Mouse (Mus musculus): Measurements from ENCODE around the gene Bex1. TPM values are rescaled to one million over a fixed set of nuclear protein-coding genes. Genes with fewer than 3 reads are reported as not detected.
"Not testable (repeated sequence)": the region's sequence is repeated elsewhere in the genome, so short reads cannot be mapped to it uniquely, and the experiment has no call there.

Gene Bex1
- polyA plus RNA-seq (2014; fragmentation: Nextera tagmentation; extraction: Ambion mirVana), result 220 and 263 TPM in 2 replicates

GRCm38 (mm10) chrX:136214729-136215677 is at the start of gene Bex1, which contains the start of gene Tceal7:
Bex1 (minus strand) TSS chrX:136215513.
Tceal7 (plus strand) TSS chrX:136214779.
- H3K4me3 ChIP-seq (ENCODE audit: low read depth, low read length), result peak within 1 kb of the TSS; percentile 29
- H3K4me1 ChIP-seq (ENCODE audit: control insufficient read depth, insufficient read depth, low read length); H3K36me3 ChIP-seq (ENCODE audit: control insufficient read depth, insufficient read depth, low read length); H3K27me3 ChIP-seq (ENCODE audit: control insufficient read depth, insufficient read depth, low read length); H3K9me3 ChIP-seq (ENCODE audit: control insufficient read depth, low read length); H3K27ac ChIP-seq (ENCODE audit: low read depth, low read length): not testable (repeated sequence)
- H3K4me2 ChIP-seq (ENCODE audit: low read depth, low read length), result peak within 1 kb of the TSS; percentile 43
- H3K9ac ChIP-seq (replicated peaks; ENCODE audit: low read depth, low read length), result 0 out of 2 replicates have a peak within 1 kb of the TSS, but pooled peaks have one; percentile 28
- peak; percentile 96 for ATAC-seq (ENCODE audit: low read depth)
- WGBS, result 22% methylated on average over 6 of the region's 67 CpGs

- Histone ChIP-seq H3K27me3 (ENCODE audit: control insufficient read depth, insufficient read depth, low read length) (no peaks in the 10 kb centered on the region), H3K4me1 (ENCODE audit: control insufficient read depth, insufficient read depth, low read length) (no peaks in the 10 kb centered on the region), H3K4me3 (ENCODE audit: low read depth, low read length) (no peak overlapping the region), H3K27ac (ENCODE audit: low read depth, low read length) (no peak overlapping the region), H3K9me3 (ENCODE audit: control insufficient read depth, low read length) (no peaks in the 10 kb centered on the region), H3K4me2 (ENCODE audit: low read depth, low read length) (no peak overlapping the region), H3K36me3 (ENCODE audit: control insufficient read depth, insufficient read depth, low read length) (no peaks in the 10 kb centered on the region), H3K9ac (replicated peaks; ENCODE audit: low read depth, low read length) (no peak overlapping the region)
- 59% methylated on average over 6 of the region's 6 CpGs for WGBS
- no peak for ATAC-seq (ENCODE audit: low read depth)
Observed at GRCm38 (mm10) chrX:136252023-136252729, 36.9 kb upstream of the Bex1 start.

GRCm38 (mm10) chrX:136249671-136250070 is 34.4 kb upstream of the Bex1 start:
- no peak overlapping the region for H3K27ac ChIP-seq (ENCODE audit: low read depth, low read length)
- no peak overlapping the region for H3K9ac ChIP-seq (replicated peaks; ENCODE audit: low read depth, low read length)
- H3K27me3 ChIP-seq (ENCODE audit: control insufficient read depth, insufficient read depth, low read length), result no peaks in the 10 kb centered on the region
- H3K9me3 ChIP-seq (ENCODE audit: control insufficient read depth, low read length), result no peaks in the 10 kb centered on the region
- no peaks in the 10 kb centered on the region for H3K4me1 ChIP-seq (ENCODE audit: control insufficient read depth, insufficient read depth, low read length)
- 73% methylated on average over 7 of the region's 7 CpGs for whole genome bisulfite sequencing
- no peak overlapping the region for H3K4me2 ChIP-seq (ENCODE audit: low read depth, low read length)
- H3K36me3 ChIP-seq (ENCODE audit: control insufficient read depth, insufficient read depth, low read length), result no peaks in the 10 kb centered on the region
- H3K4me3 ChIP-seq (ENCODE audit: low read depth, low read length), result no peak overlapping the region
- ATAC-seq (ENCODE audit: low read depth), result no peak

GRCm38 (mm10) chrX:136248811-136249210 is 33.5 kb upstream of the Bex1 start:
- no peak for ATAC-seq (ENCODE audit: low read depth)
- H3K4me3 ChIP-seq (ENCODE audit: low read depth, low read length), result no peak overlapping the region
- H3K9ac ChIP-seq (replicated peaks; ENCODE audit: low read depth, low read length), result no peak overlapping the region
- H3K9me3 ChIP-seq (ENCODE audit: control insufficient read depth, low read length), result no peaks in the 10 kb centered on the region
- no peaks in the 10 kb centered on the region for H3K4me1 ChIP-seq (ENCODE audit: control insufficient read depth, insufficient read depth, low read length)
- no peak overlapping the region for H3K27ac ChIP-seq (ENCODE audit: low read depth, low read length)
- H3K36me3 ChIP-seq (ENCODE audit: control insufficient read depth, insufficient read depth, low read length), result no peaks in the 10 kb centered on the region
- no peak overlapping the region for H3K4me2 ChIP-seq (ENCODE audit: low read depth, low read length)
- WGBS, result 68% methylated on average over 6 of the region's 6 CpGs
- H3K27me3 ChIP-seq (ENCODE audit: control insufficient read depth, insufficient read depth, low read length), result no peaks in the 10 kb centered on the region

GRCm38 (mm10) chrX:136245521-136246071 is 30.3 kb upstream of the Bex1 start:
- H3K9ac ChIP-seq (replicated peaks; ENCODE audit: low read depth, low read length), result peak overlapping the region; percentile 62
- H3K4me3 ChIP-seq (ENCODE audit: low read depth, low read length), result peak overlapping the region; percentile 52
- no peaks in the 10 kb centered on the region for H3K27me3 ChIP-seq (ENCODE audit: control insufficient read depth, insufficient read depth, low read length)
- ATAC-seq (ENCODE audit: low read depth), result peak; percentile 80
- H3K4me2 ChIP-seq (ENCODE audit: low read depth, low read length), result peak overlapping the region; percentile 44
- H3K27ac ChIP-seq (ENCODE audit: low read depth, low read length), result peak overlapping the region; percentile 75
- H3K4me1 ChIP-seq (ENCODE audit: control insufficient read depth, insufficient read depth, low read length), result no peaks in the 10 kb centered on the region
- 12% methylated on average over 15 of the region's 15 CpGs for WGBS
- no peaks in the 10 kb centered on the region for H3K36me3 ChIP-seq (ENCODE audit: control insufficient read depth, insufficient read depth, low read length)
- no peaks in the 10 kb centered on the region for H3K9me3 ChIP-seq (ENCODE audit: control insufficient read depth, low read length)

GRCm38 (mm10) chrX:136244574-136245229 is 29.4 kb upstream of the Bex1 start, which contains the start of gene Tceal9:
Tceal9 (plus strand) TSS chrX:136245079.
- Histone ChIP-seq H3K4me3 (ENCODE audit: low read depth, low read length) (peak within 1 kb of the TSS; percentile 52), H3K27ac (ENCODE audit: low read depth, low read length) (peak within 1 kb of the TSS; percentile 75), H3K4me2 (ENCODE audit: low read depth, low read length) (peak within 1 kb of the TSS; percentile 44), H3K36me3 (ENCODE audit: control insufficient read depth, insufficient read depth, low read length) (no peaks in the 10 kb centered on the region), H3K27me3 (ENCODE audit: control insufficient read depth, insufficient read depth, low read length) (no peaks in the 10 kb centered on the region), H3K9ac (replicated peaks; ENCODE audit: low read depth, low read length) (peak within 1 kb of the TSS; percentile 62), H3K9me3 (ENCODE audit: control insufficient read depth, low read length) (no peaks in the 10 kb centered on the region), H3K4me1 (ENCODE audit: control insufficient read depth, insufficient read depth, low read length) (no peaks in the 10 kb centered on the region)
- ATAC-seq (ENCODE audit: low read depth), result peak; percentile 95
- WGBS, result 21% methylated on average over 20 of the region's 20 CpGs

GRCm38 (mm10) chrX:136243181-136243580 is 27.9 kb upstream of the Bex1 start:
- ATAC-seq (ENCODE audit: low read depth), result no peak
- Histone ChIP-seq H3K36me3 (ENCODE audit: control insufficient read depth, insufficient read depth, low read length) (no peaks in the 10 kb centered on the region), H3K9me3 (ENCODE audit: control insufficient read depth, low read length) (no peaks in the 10 kb centered on the region), H3K4me2 (ENCODE audit: low read depth, low read length) (no peak overlapping the region), H3K4me3 (ENCODE audit: low read depth, low read length) (no peak overlapping the region), H3K27me3 (ENCODE audit: control insufficient read depth, insufficient read depth, low read length) (no peaks in the 10 kb centered on the region), H3K4me1 (ENCODE audit: control insufficient read depth, insufficient read depth, low read length) (no peaks in the 10 kb centered on the region), H3K9ac (replicated peaks; ENCODE audit: low read depth, low read length) (no peak overlapping the region), H3K27ac (ENCODE audit: low read depth, low read length) (no peak overlapping the region)
- WGBS, result 78% methylated on average over 2 of the region's 2 CpGs

- no peaks in the 10 kb centered on the region for H3K36me3 ChIP-seq (ENCODE audit: control insufficient read depth, insufficient read depth, low read length)
- H3K4me3 ChIP-seq (ENCODE audit: low read depth, low read length), result no peak overlapping the region
- H3K9ac ChIP-seq (replicated peaks; ENCODE audit: low read depth, low read length), result no peak overlapping the region
- 50% methylated on average over 3 of the region's 3 CpGs for WGBS
- no peak overlapping the region for H3K4me2 ChIP-seq (ENCODE audit: low read depth, low read length)
- no peak for ATAC-seq (ENCODE audit: low read depth)
- H3K9me3 ChIP-seq (ENCODE audit: control insufficient read depth, low read length), result no peaks in the 10 kb centered on the region
- no peaks in the 10 kb centered on the region for H3K4me1 ChIP-seq (ENCODE audit: control insufficient read depth, insufficient read depth, low read length)
- no peak overlapping the region for H3K27ac ChIP-seq (ENCODE audit: low read depth, low read length)
- H3K27me3 ChIP-seq (ENCODE audit: control insufficient read depth, insufficient read depth, low read length), result no peaks in the 10 kb centered on the region
Observed at GRCm38 (mm10) chrX:136238118-136238517, 22.8 kb upstream of the Bex1 start.

Data from neural tube, embryonic 14.5 days (tissue).